Mouse (Mus musculus): Measurements from ENCODE around the gene Cacna1e. TPM values are rescaled to one million over a fixed set of nuclear protein-coding genes. Genes with fewer than 3 reads are reported as not detected.

Gene Cacna1e
- polyA plus RNA-seq, 1 experiment: 53.6 TPM

- H3K27ac ChIP-seq (ENCODE audit: insufficient read depth, low read length): no peak overlapping the region
Observed at GRCm38 (mm10) chr1:154705882-154706565, 178.3 kb downstream of the Cacna1e start.

GRCm38 (mm10) chr1:154704558-154705185 is 179.6 kb downstream of the Cacna1e start:
- no peak overlapping the region for H3K4me3 ChIP-seq (ENCODE audit: insufficient read depth, low read length)
- TF ChIP-seq CTCF (IDR thresholded peaks at IDR 0.05; ENCODE audit: extremely low read depth, insufficient read depth, low read length) (no peak), POLR2A (IDR thresholded peaks at IDR 0.05; ENCODE audit: extremely low read depth, insufficient read depth, low read length) (no peak)
- H3K4me1 ChIP-seq (ENCODE audit: control insufficient read depth, insufficient read depth, low read length): peaks cover 31% of the 10 kb centered on the region
- H3K27ac ChIP-seq (ENCODE audit: insufficient read depth, low read length): no peak overlapping the region

More at GRCm38 (mm10) chr1:154705882-154706565, 178.3 kb downstream of the Cacna1e start:
- Histone ChIP-seq H3K4me1 (ENCODE audit: control insufficient read depth, insufficient read depth, low read length) (peaks cover 29% of the 10 kb centered on the region), H3K4me3 (ENCODE audit: insufficient read depth, low read length) (no peak overlapping the region)
- TF ChIP-seq POLR2A (IDR thresholded peaks at IDR 0.05; ENCODE audit: extremely low read depth, insufficient read depth, low read length) (no peak), CTCF (IDR thresholded peaks at IDR 0.05; ENCODE audit: extremely low read depth, insufficient read depth, low read length) (no peak)

- Histone ChIP-seq H3K4me1 (ENCODE audit: control insufficient read depth, insufficient read depth, low read length) (peaks cover 31% of the 10 kb centered on the region), H3K4me3 (ENCODE audit: insufficient read depth, low read length) (no peak overlapping the region), H3K27ac (ENCODE audit: insufficient read depth, low read length) (no peak overlapping the region)
- TF ChIP-seq POLR2A (IDR thresholded peaks at IDR 0.05; ENCODE audit: extremely low read depth, insufficient read depth, low read length) (no peak), CTCF (IDR thresholded peaks at IDR 0.05; ENCODE audit: extremely low read depth, insufficient read depth, low read length) (no peak)
Observed at GRCm38 (mm10) chr1:154702623-154703022, 181.7 kb downstream of the Cacna1e start.

- Histone ChIP-seq H3K4me3 (ENCODE audit: insufficient read depth, low read length) (no peak overlapping the region), H3K4me1 (ENCODE audit: control insufficient read depth, insufficient read depth, low read length) (peaks cover 11% of the 10 kb centered on the region), H3K27ac (ENCODE audit: insufficient read depth, low read length) (peak overlapping the region; percentile 87)
- no peak for TF ChIP-seq POLR2A (IDR thresholded peaks at IDR 0.05; ENCODE audit: extremely low read depth, insufficient read depth, low read length)
- TF ChIP-seq CTCF (IDR thresholded peaks at IDR 0.05; ENCODE audit: extremely low read depth, insufficient read depth, low read length): no peak
Observed at GRCm38 (mm10) chr1:154688876-154689665, 195.2 kb downstream of the Cacna1e start.

- TF ChIP-seq CTCF (IDR thresholded peaks at IDR 0.05; ENCODE audit: extremely low read depth, insufficient read depth, low read length) (no peak), POLR2A (IDR thresholded peaks at IDR 0.05; ENCODE audit: extremely low read depth, insufficient read depth, low read length) (no peak)
- H3K4me1 ChIP-seq (ENCODE audit: control insufficient read depth, insufficient read depth, low read length): peaks cover 11% of the 10 kb centered on the region
- H3K4me3 ChIP-seq (ENCODE audit: insufficient read depth, low read length): no peak overlapping the region
- H3K27ac ChIP-seq (ENCODE audit: insufficient read depth, low read length): no peak overlapping the region
Observed at GRCm38 (mm10) chr1:154686861-154687260, 197.4 kb downstream of the Cacna1e start.

GRCm38 (mm10) chr1:154683477-154684106 is 200.7 kb downstream of the Cacna1e start:
- no peak overlapping the region for H3K27ac ChIP-seq (ENCODE audit: insufficient read depth, low read length)
- H3K4me3 ChIP-seq (ENCODE audit: insufficient read depth, low read length): no peak overlapping the region
- peaks cover 8% of the 10 kb centered on the region for H3K4me1 ChIP-seq (ENCODE audit: control insufficient read depth, insufficient read depth, low read length)
- TF ChIP-seq POLR2A (IDR thresholded peaks at IDR 0.05; ENCODE audit: extremely low read depth, insufficient read depth, low read length): no peak
- TF ChIP-seq CTCF (IDR thresholded peaks at IDR 0.05; ENCODE audit: extremely low read depth, insufficient read depth, low read length): no peak

- Histone ChIP-seq H3K4me1 (ENCODE audit: control insufficient read depth, insufficient read depth, low read length) (peaks cover 2% of the 10 kb centered on the region; the same call in 1 of the 2 replicates), H3K27ac (ENCODE audit: insufficient read depth, low read length) (no peak overlapping the region), H3K4me3 (ENCODE audit: insufficient read depth, low read length) (no peak overlapping the region)
- no peak for TF ChIP-seq POLR2A (IDR thresholded peaks at IDR 0.05; ENCODE audit: extremely low read depth, insufficient read depth, low read length)
- TF ChIP-seq CTCF (IDR thresholded peaks at IDR 0.05; ENCODE audit: extremely low read depth, insufficient read depth, low read length): no peak
Observed at GRCm38 (mm10) chr1:154678989-154679388, 205.3 kb downstream of the Cacna1e start.

- H3K4me3 ChIP-seq (ENCODE audit: insufficient read depth, low read length): no peak overlapping the region
- TF ChIP-seq CTCF (IDR thresholded peaks at IDR 0.05; ENCODE audit: extremely low read depth, insufficient read depth, low read length): no peak
- no peak for TF ChIP-seq POLR2A (IDR thresholded peaks at IDR 0.05; ENCODE audit: extremely low read depth, insufficient read depth, low read length)
- H3K27ac ChIP-seq (ENCODE audit: insufficient read depth, low read length): no peak overlapping the region
- H3K4me1 ChIP-seq (ENCODE audit: control insufficient read depth, insufficient read depth, low read length): peaks cover 2% of the 10 kb centered on the region; the same call in 1 of the 2 replicates
Observed at GRCm38 (mm10) chr1:154678151-154678550, 206.2 kb downstream of the Cacna1e start.

- Histone ChIP-seq H3K4me3 (ENCODE audit: insufficient read depth, low read length) (no peak overlapping the region), H3K27ac (ENCODE audit: insufficient read depth, low read length) (no peak overlapping the region), H3K4me1 (ENCODE audit: control insufficient read depth, insufficient read depth, low read length) (peaks cover 2% of the 10 kb centered on the region; the same call in 1 of the 2 replicates)
- TF ChIP-seq CTCF (IDR thresholded peaks at IDR 0.05; ENCODE audit: extremely low read depth, insufficient read depth, low read length) (no peak), POLR2A (IDR thresholded peaks at IDR 0.05; ENCODE audit: extremely low read depth, insufficient read depth, low read length) (no peak)
Observed at GRCm38 (mm10) chr1:154677677-154678076, 206.6 kb downstream of the Cacna1e start.
